Mouse (Mus musculus) thymus, adult 2 months (tissue): Measurements from ENCODE around the gene Zfp799.

Experiments
- CTCF ChIP-seq: fragments of 200-500 bp; IDR thresholded peaks from 2 replicates; pipeline ENCODE4 v1.5.1; 2012; ENCODE audit warnings: mild to moderate bottlenecking, control low read depth, low read length, moderate library complexity, borderline replicate concordance; ENCODE audit not compliant: control insufficient read depth, poor library complexity, insufficient read depth; ENCODE audit errors: extremely low read depth
- POLR2A ChIP-seq: fragments of 200-500 bp; IDR thresholded peaks from 2 replicates; pipeline ENCODE4 v1.6.1; 2012; ENCODE audit warnings: mild to moderate bottlenecking, low read length, control low read depth, moderate library complexity; ENCODE audit not compliant: control insufficient read depth, poor library complexity, insufficient read depth; ENCODE audit errors: extremely low read depth

DNA sequence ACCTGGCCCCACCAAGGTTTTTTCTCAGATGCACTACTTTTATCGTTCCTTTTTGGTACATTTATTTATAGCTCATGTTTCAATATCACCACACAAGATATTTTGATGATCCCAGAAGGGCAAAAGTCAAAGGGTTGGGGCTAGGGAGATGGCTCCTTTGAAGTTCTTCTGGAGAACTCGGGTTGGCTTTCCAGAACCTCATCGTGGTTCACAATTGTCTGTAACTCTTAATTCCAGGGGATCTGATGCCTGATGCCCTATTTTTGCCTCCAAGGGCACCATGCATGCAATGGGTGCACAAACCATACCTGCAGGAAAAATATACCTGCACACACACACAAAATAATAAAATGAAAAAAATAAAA lies 339 bp upstream of the Zfp799 start:
- TF ChIP-seq POLR2A (no peak), CTCF (no peak)
